Mouse (Mus musculus): Measurements from ENCODE around the gene Epgn. TPM values are rescaled to one million over a fixed set of nuclear protein-coding genes. Genes with fewer than 3 reads are reported as not detected.

Gene Epgn
- polyA plus RNA-seq, 1 experiment from 2014 or later, result not detected

DNA sequence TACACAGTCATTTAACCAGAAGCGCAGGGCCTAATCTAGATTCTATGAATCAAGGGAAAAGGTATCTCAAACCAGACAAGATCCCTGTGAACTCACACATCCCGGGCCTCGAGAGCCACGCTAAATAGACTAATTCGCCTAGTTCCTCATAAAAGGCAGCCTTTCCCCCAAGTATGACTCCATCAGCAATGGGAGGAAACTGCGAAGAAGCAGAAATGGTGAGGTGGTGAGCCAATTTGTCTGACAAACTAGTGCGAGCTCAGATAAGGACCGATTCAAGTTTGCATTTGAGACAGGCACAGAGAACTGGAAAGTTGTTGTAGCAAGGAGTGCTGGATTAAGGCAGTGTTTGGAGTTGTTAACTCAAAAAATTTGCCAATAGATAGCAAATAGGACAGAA, 46.4 kb downstream of the Epgn start:
- Histone ChIP-seq H3K27me3 (ENCODE audit: control insufficient read depth, insufficient read depth, low read length) (0 out of 2 replicates have a peak, but pooled peaks cover 3% of the 10 kb centered on the region), H3K4me2 (replicated peaks; ENCODE audit: low read depth, low read length) (no peak overlapping the region), H3K9me3 (ENCODE audit: control insufficient read depth, low read depth, low read length) (no peaks in the 10 kb centered on the region), H3K4me3 (ENCODE audit: low read depth, low read length) (no peak overlapping the region), H3K27ac (ENCODE audit: low read length) (no peak overlapping the region), H3K4me1 (ENCODE audit: control insufficient read depth, insufficient read depth, low read length) (no peaks in the 10 kb centered on the region), H3K9ac (replicated peaks; ENCODE audit: low read depth, low read length) (no peak overlapping the region), H3K36me3 (ENCODE audit: control insufficient read depth, insufficient read depth, low read length) (no peaks in the 10 kb centered on the region)
- ATAC-seq (ENCODE audit: insufficient number of reproducible peaks, insufficient read depth, low FRiP score, low read depth), result no peak
- WGBS, result 64% methylated on average over 8 of the region's 8 CpGs

DNA sequence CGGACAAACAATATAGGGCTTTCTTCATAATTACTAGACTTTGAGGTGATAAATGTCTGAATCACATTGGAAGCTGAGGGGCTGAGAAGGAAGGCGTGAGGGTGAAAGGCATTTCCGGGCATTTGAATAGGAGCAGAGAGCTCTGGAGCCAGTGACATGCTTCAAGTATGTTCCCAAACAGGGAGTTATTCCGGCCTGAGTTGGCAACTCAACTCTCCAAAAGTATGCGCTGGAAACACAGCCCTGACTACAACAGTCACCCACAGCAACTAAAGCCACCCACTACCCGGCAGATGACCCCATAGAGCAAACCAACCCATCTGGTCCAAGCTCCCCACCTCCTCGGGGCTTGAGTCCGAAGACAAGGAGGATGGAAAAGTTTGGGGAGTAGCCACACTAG, 46.8 kb downstream of the Epgn start:
- no peaks in the 10 kb centered on the region for H3K36me3 ChIP-seq (ENCODE audit: control insufficient read depth, insufficient read depth, low read length)
- no peak overlapping the region for H3K9ac ChIP-seq (replicated peaks; ENCODE audit: low read depth, low read length)
- 28% methylated on average over 8 of the region's 8 CpGs for WGBS
- peak overlapping the region; percentile 64 for H3K4me2 ChIP-seq (replicated peaks; ENCODE audit: low read depth, low read length)
- ATAC-seq (ENCODE audit: insufficient number of reproducible peaks, insufficient read depth, low FRiP score, low read depth), result no peak
- H3K27me3 ChIP-seq (ENCODE audit: control insufficient read depth, insufficient read depth, low read length), result 0 out of 2 replicates have a peak, but pooled peaks cover 3% of the 10 kb centered on the region
- no peak overlapping the region for H3K27ac ChIP-seq (ENCODE audit: low read length)
- H3K4me3 ChIP-seq (ENCODE audit: low read depth, low read length), result peak overlapping the region; percentile 29
- no peaks in the 10 kb centered on the region for H3K9me3 ChIP-seq (ENCODE audit: control insufficient read depth, low read depth, low read length)
- H3K4me1 ChIP-seq (ENCODE audit: control insufficient read depth, insufficient read depth, low read length), result no peaks in the 10 kb centered on the region

DNA sequence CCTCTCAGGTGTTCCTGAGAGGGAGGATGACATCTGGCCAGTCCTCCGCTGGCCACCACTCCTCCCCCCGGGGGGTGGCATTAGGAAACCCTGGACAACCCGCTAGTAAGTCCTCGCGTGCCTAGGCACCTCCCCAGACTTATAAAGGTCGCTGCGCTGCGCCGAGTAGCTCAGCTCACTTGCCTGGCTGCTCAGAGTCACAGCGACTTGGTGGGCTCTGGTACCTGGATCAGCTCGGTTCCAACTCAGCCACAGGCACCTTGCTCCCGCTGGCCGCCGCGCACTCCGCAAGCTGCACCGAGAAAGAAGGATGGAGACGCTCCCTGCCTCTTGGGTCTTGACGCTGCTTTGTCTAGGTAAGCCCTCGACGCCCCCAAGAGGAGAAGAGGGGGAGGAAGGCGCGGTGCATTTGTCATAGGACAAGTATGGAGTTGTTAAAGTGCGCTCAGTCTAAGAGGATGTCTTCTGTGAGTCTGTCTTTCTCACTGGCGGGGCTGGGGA, 47.2 kb downstream of the Epgn start, which contains the start of gene Ereg:
TSS of gene Ereg (plus strand) at position 173 of the 501 bp plus-strand sequence.
- no peak within 1 kb of the TSS; the same call in 1 of the 2 replicates for H3K9ac ChIP-seq (replicated peaks; ENCODE audit: low read depth, low read length)
- H3K27me3 ChIP-seq (ENCODE audit: control insufficient read depth, insufficient read depth, low read length), result 0 out of 2 replicates have a peak, but pooled peaks cover 3% of the 10 kb centered on the region
- under 1% methylated on average over 25 of the region's 25 CpGs for WGBS
- no peaks in the 10 kb centered on the region for H3K9me3 ChIP-seq (ENCODE audit: control insufficient read depth, low read depth, low read length)
- ATAC-seq (ENCODE audit: insufficient number of reproducible peaks, insufficient read depth, low FRiP score, low read depth), result peak; percentile 53; the same call in 1 of the 2 replicates
- H3K4me3 ChIP-seq (ENCODE audit: low read depth, low read length), result peak within 1 kb of the TSS; percentile 29
- H3K4me2 ChIP-seq (replicated peaks; ENCODE audit: low read depth, low read length), result peak within 1 kb of the TSS; percentile 64
- no peaks in the 10 kb centered on the region for H3K36me3 ChIP-seq (ENCODE audit: control insufficient read depth, insufficient read depth, low read length)
- H3K27ac ChIP-seq (ENCODE audit: low read length), result no peak within 1 kb of the TSS
- no peaks in the 10 kb centered on the region for H3K4me1 ChIP-seq (ENCODE audit: control insufficient read depth, insufficient read depth, low read length)

DNA sequence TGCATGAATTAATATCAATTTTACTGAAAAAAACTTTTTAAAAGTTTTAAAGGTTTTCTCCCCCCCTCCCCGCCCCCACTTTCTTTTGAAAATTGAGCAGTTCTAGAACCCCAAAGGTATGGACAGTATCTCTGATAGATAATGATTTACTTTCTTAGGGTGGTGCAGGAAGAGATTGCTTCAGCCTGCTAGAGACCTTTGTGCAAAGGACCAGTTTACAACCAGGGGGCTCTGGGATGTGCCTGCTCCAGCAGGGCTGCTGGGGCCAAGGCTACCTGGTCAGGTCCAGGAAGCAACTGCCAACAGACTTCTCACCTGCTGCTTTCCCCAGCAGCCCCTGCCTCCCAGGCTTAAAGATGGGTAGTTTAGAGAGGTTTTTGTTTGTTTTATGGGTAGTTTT, 47.8 kb downstream of the Epgn start:
- Histone ChIP-seq H3K27me3 (ENCODE audit: control insufficient read depth, insufficient read depth, low read length) (0 out of 2 replicates have a peak, but pooled peaks cover 3% of the 10 kb centered on the region), H3K4me2 (replicated peaks; ENCODE audit: low read depth, low read length) (peak overlapping the region; percentile 64), H3K27ac (ENCODE audit: low read length) (no peak overlapping the region), H3K4me1 (ENCODE audit: control insufficient read depth, insufficient read depth, low read length) (no peaks in the 10 kb centered on the region), H3K9ac (replicated peaks; ENCODE audit: low read depth, low read length) (no peak overlapping the region), H3K9me3 (ENCODE audit: control insufficient read depth, low read depth, low read length) (no peaks in the 10 kb centered on the region), H3K36me3 (ENCODE audit: control insufficient read depth, insufficient read depth, low read length) (no peaks in the 10 kb centered on the region), H3K4me3 (ENCODE audit: low read depth, low read length) (peak overlapping the region; percentile 29; the same call in 1 of the 2 replicates)
- 53% methylated on average over 1 of the region's 1 CpGs for WGBS
- ATAC-seq (ENCODE audit: insufficient number of reproducible peaks, insufficient read depth, low FRiP score, low read depth), result no peak

DNA sequence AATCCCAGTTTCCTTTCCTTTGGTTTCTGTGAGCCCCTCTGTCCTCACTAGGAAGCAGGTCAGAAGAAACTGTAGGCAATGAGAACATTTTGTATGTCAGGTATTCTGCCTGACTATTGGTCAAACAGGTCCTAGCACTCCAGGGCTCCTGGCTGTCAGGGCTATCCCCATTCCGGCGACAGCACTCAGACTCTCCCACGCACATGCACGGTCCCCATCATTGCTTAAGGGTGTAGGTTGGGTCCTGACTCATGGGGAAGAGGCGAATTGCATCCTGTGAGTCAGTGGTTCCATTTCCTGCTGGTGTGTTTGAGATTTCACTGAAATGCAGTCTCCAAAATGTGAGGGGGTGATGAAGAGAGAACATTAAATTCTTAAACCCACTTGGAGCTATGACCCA, 55.8 kb downstream of the Epgn start:
- H3K9ac ChIP-seq (replicated peaks; ENCODE audit: low read depth, low read length), result no peak overlapping the region
- H3K4me1 ChIP-seq (ENCODE audit: control insufficient read depth, insufficient read depth, low read length), result no peaks in the 10 kb centered on the region
- H3K36me3 ChIP-seq (ENCODE audit: control insufficient read depth, insufficient read depth, low read length), result no peaks in the 10 kb centered on the region
- H3K27ac ChIP-seq (ENCODE audit: low read length), result no peak overlapping the region
- no peaks in the 10 kb centered on the region for H3K9me3 ChIP-seq (ENCODE audit: control insufficient read depth, low read depth, low read length)
- H3K27me3 ChIP-seq (ENCODE audit: control insufficient read depth, insufficient read depth, low read length), result no peaks in the 10 kb centered on the region
- ATAC-seq (ENCODE audit: insufficient number of reproducible peaks, insufficient read depth, low FRiP score, low read depth), result no peak
- no peak overlapping the region for H3K4me3 ChIP-seq (ENCODE audit: low read depth, low read length)
- 76% methylated on average over 5 of the region's 5 CpGs for WGBS
- no peak overlapping the region for H3K4me2 ChIP-seq (replicated peaks; ENCODE audit: low read depth, low read length)

Other genes with a start within 250 kb of the Epgn start
- gene Cxcl3, start 241.4 kb upstream of the Epgn start, polyA plus RNA-seq (2014; fragmentation: Nextera tagmentation; extraction: Ambion mirVana), result not detected in 2 replicates
- gene Cxcl15, start 232.9 kb upstream of the Epgn start, polyA plus RNA-seq (2014; fragmentation: Nextera tagmentation; extraction: Ambion mirVana), result 3.6 and 5.0 TPM in 2 replicates
- 0.83 and 1.2 TPM in 2 replicates for gene Cxcl1, start 136.2 kb upstream of the Epgn start, polyA plus RNA-seq (2014; fragmentation: Nextera tagmentation; extraction: Ambion mirVana)
- gene Cxcl2, start 123.6 kb upstream of the Epgn start, polyA plus RNA-seq (2014; fragmentation: Nextera tagmentation; extraction: Ambion mirVana), result not detected in 2 replicates
- 56.4 and 58.9 TPM in 2 replicates for gene Mthfd2l, start 96.3 kb upstream of the Epgn start, polyA plus RNA-seq (2014; fragmentation: Nextera tagmentation; extraction: Ambion mirVana)
- 0.15 and 0.17 TPM in 2 replicates for gene Ereg, start 47.2 kb downstream of the Epgn start, polyA plus RNA-seq (2014; fragmentation: Nextera tagmentation; extraction: Ambion mirVana)
- gene Areg, start 112.1 kb downstream of the Epgn start, polyA plus RNA-seq (2014; fragmentation: Nextera tagmentation; extraction: Ambion mirVana), result 0.88 and 1.7 TPM in 2 replicates